Mouse (Mus musculus) myocyte (in vitro differentiated cells): Measurements from ENCODE around the gene Pfdn2.

Source experiments
- CEBPB ChIP-seq: IDR thresholded peaks from 2 replicates; pipeline ENCODE4 v1.6.1; 2011; ENCODE audit warnings: mild to moderate bottlenecking, moderate library complexity; ENCODE audit not compliant: poor library complexity, insufficient read depth, severe bottlenecking
- MAX ChIP-seq: IDR thresholded peaks from one replicate; pipeline ENCODE4 v1.6.1; 2011; ENCODE audit warnings: low read depth, mild to moderate bottlenecking, control low read depth
- MYOD1 ChIP-seq, 3 experiments: IDR thresholded peaks; one replicate each; pipeline ENCODE4 v1.6.1; 2011; ENCODE audit warnings: control low read depth in 2 of 3, low read depth in 2 of 3, mild to moderate bottlenecking in 2 of 3, moderate library complexity in 1 of 3; ENCODE audit not compliant: insufficient read length in 2 of 3, control insufficient read depth in 1 of 3
- MYOG ChIP-seq, 3 experiments: IDR thresholded peaks; one replicate each; pipeline ENCODE4 v1.6.1; 2011; ENCODE audit warnings: control low read depth in 2 of 3, low read depth in 2 of 3, mild to moderate bottlenecking in 2 of 3; ENCODE audit not compliant: insufficient read length in 2 of 3, control insufficient read depth in 1 of 3, insufficient read depth in 1 of 3
- POLR2A ChIP-seq: IDR thresholded peaks from one replicate; pipeline ENCODE4 v1.6.1; 2011; ENCODE audit warnings: low read depth, mild to moderate bottlenecking, control low read depth, moderate library complexity; ENCODE audit not compliant: insufficient read length
- SRF ChIP-seq: IDR thresholded peaks from one replicate; pipeline ENCODE4 v1.6.1; 2011; ENCODE audit warnings: low read depth; ENCODE audit not compliant: control insufficient read depth, insufficient read length
- TCF12 ChIP-seq: IDR thresholded peaks from one replicate; pipeline ENCODE4 v1.6.1; 2011; ENCODE audit warnings: mild to moderate bottlenecking, control low read depth; ENCODE audit not compliant: poor library complexity, insufficient read depth, severe bottlenecking
- TCF3 ChIP-seq: IDR thresholded peaks from one replicate; pipeline ENCODE4 v1.6.1; 2011; ENCODE audit warnings: low read depth, control low read depth; ENCODE audit not compliant: insufficient read length
- USF1 ChIP-seq: IDR thresholded peaks from one replicate; pipeline ENCODE4 v1.6.1; 2011; ENCODE audit warnings: low read depth, mild to moderate bottlenecking, control low read depth, moderate library complexity

DNA sequence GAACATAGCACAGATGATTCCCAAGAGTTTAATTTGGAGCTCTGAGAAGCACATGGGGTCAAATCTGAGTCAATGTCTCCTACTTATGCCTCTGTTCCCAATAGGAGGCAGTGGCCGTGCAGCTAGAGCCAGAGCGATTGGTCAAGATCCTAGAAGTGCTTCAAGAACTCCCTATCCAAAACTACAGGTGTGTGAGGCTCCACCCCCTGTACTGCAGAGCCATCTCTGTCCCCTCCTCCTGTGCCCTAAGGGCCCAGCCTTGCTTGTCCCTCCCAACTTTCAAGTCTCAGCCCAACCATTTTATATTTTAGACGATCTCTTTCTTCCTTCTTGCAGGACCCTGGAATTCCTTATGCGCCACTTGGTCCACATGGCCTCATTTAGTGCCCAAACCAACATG lies 56.4 kb downstream of the Pfdn2 start:
- no peak for TF ChIP-seq POLR2A
- TF ChIP-seq MAX, result no peak
- no peak for TF ChIP-seq USF1
- no peak for TF ChIP-seq CEBPB
- TF ChIP-seq TCF3, result no peak
- TF ChIP-seq TCF12, result no peak
- no peak for TF ChIP-seq SRF
- TF ChIP-seq MYOG (IDR thresholded peaks at IDR 0.05; ENCODE audit: control insufficient read depth in 1 of 3, insufficient read depth in 1 of 3, insufficient read length in 2 of 3, low read depth in 2 of 3), result no peak
- no peak for TF ChIP-seq MYOD1 (IDR thresholded peaks at IDR 0.05; ENCODE audit: control insufficient read depth in 1 of 3, insufficient read length in 2 of 3, low read depth in 2 of 3)
